In the genomic region with DNA sequence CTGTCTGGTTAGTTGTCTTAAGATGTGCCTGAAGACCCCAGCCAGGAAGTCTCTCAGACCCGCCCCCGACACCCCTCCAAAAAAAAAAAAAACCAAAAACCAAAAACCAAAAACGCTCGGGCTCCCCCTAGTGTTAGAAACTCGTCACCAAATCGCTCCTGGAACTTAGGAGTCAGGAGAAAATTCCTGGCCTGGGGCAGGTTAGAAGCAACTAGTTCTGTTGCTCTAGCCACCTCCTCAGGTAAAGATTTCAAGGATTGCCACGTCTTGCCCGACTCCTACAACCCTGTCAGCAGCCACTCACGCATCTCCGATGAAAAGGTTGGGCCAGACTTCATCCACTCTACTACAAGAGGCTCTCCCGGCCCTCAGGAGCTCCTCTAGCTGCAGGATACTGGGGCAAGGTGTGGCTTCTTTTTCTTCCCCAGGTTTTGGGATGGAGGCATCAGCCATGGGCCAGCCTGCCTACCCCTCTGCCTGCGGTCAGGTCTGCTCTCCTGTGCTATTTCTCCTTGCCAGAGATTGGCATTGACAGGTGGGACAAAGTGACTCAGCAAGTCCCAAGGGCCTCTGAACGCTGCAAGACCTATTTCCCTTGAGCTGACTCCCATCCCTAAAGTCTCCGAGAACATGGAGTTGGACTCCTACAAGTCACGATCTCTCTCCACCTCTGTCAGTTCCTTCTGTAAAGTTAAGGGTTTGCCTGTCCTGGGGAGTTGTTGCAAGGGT, we compare ENCODE assay signal across 8 mouse cellular contexts. TPM values are rescaled to one million over a fixed set of nuclear protein-coding genes. Genes with fewer than 3 reads are reported as not detected.
A peak's percentile ranks its signal among the peaks of the same experiment; 100 is the strongest.
DNase-seq lines count a peak whose midpoint lies in the region; ATAC-seq and TF ChIP-seq lines count a peak whose summit lies in the region.

No protein-coding gene starts in this region.

- no peak overlapping the region for H3K4me3 ChIP-seq in hindbrain, embryonic 11.5 days (ENCODE audit: low read depth, low read length)
- H3K4me3 ChIP-seq in hindbrain, embryonic 13.5 days, result no peak overlapping the region
- H3K4me3 ChIP-seq in lung, postnatal 0 days (ENCODE audit: low read depth, low read length), result no peak overlapping the region

- no peak overlapping the region for H3K4me2 ChIP-seq in hindbrain, embryonic 11.5 days (replicated peaks; ENCODE audit: low read depth, low read length)
- H3K4me2 ChIP-seq in hindbrain, embryonic 13.5 days, result no peak overlapping the region
- H3K4me2 ChIP-seq in lung, postnatal 0 days (replicated peaks; ENCODE audit: low read depth, low read length), result no peak overlapping the region

- TF ChIP-seq EP300 in lung, postnatal 0 days (IDR thresholded peaks at IDR 0.05), result no peak

- no peak overlapping the region for H3K27ac ChIP-seq in hindbrain, embryonic 11.5 days (ENCODE audit: low read depth, low read length)
- H3K27ac ChIP-seq in hindbrain, embryonic 13.5 days, result no peak overlapping the region
- no peak overlapping the region for H3K27ac ChIP-seq in lung, postnatal 0 days (ENCODE audit: low read length)

- no peak overlapping the region for H3K9ac ChIP-seq in hindbrain, embryonic 11.5 days (ENCODE audit: low read depth, low read length)
- no peak overlapping the region for H3K9ac ChIP-seq in hindbrain, embryonic 13.5 days
- H3K9ac ChIP-seq in lung, postnatal 0 days (replicated peaks; ENCODE audit: low read depth), result no peak overlapping the region

- H3K36me3 ChIP-seq in hindbrain, embryonic 11.5 days (ENCODE audit: control insufficient read depth, insufficient read depth, low read length), result no peaks in the 10 kb centered on the region
- no peaks in the 10 kb centered on the region for H3K36me3 ChIP-seq in hindbrain, embryonic 13.5 days
- H3K36me3 ChIP-seq in lung, postnatal 0 days (ENCODE audit: insufficient read depth, low read length), result no peaks in the 10 kb centered on the region

- no peak for ATAC-seq in hindbrain, embryonic 11.5 days (ENCODE audit: low FRiP score)
- no peak for ATAC-seq in hindbrain, embryonic 13.5 days (ENCODE audit: low FRiP score)
- no peak for ATAC-seq in lung, postnatal 0 days

- peak; percentile 65 for TF ChIP-seq CTCF in lung, postnatal 0 days (IDR thresholded peaks at IDR 0.05)

- WGBS in hindbrain, embryonic 11.5 days, result 41% methylated on average over 15 of the region's 15 CpGs
- 43% methylated on average over 15 of the region's 15 CpGs for WGBS in hindbrain, embryonic 13.5 days
- WGBS in lung, postnatal 0 days, result 34% methylated on average over 15 of the region's 15 CpGs

- DNase-seq in hindbrain, embryonic 11.5 days (ENCODE audit: low spot score), result peak; percentile 74
- peak; percentile 39 to 69 for DNase-seq in spleen, postnatal 10 days (ENCODE audit: low spot score in 2 of 2)
- DNase-seq in spleen, adult 12 weeks (ENCODE audit: low spot score), result no peak
- DNase-seq in adrenal gland, postnatal 25 days, result peak; percentile 56
- peak; percentile 44 to 51 for DNase-seq in gastrocnemius, adult 8-10 months (ENCODE audit: low spot score in 2 of 2)
- peak; percentile 49 for DNase-seq in lung, postnatal 0 days (ENCODE audit: low spot score)
- DNase-seq in natural killer cell, adult 2 months (ENCODE audit: low spot score in 2 of 2), result no peak

- H3K27me3 ChIP-seq in hindbrain, embryonic 11.5 days (ENCODE audit: control insufficient read depth, insufficient read depth, low read length), result no peaks in the 10 kb centered on the region
- H3K27me3 ChIP-seq in hindbrain, embryonic 13.5 days, result no peaks in the 10 kb centered on the region
- H3K27me3 ChIP-seq in lung, postnatal 0 days (replicated peaks; ENCODE audit: insufficient read depth, low read length), result 0 out of 2 replicates have a peak, but pooled peaks cover 3% of the 10 kb centered on the region

- H3K9me3 ChIP-seq in hindbrain, embryonic 11.5 days (ENCODE audit: control insufficient read depth, low read length), result no peaks in the 10 kb centered on the region
- H3K9me3 ChIP-seq in hindbrain, embryonic 13.5 days, result no peaks in the 10 kb centered on the region
- no peaks in the 10 kb centered on the region for H3K9me3 ChIP-seq in lung, postnatal 0 days (ENCODE audit: low read length)

- H3K4me1 ChIP-seq in hindbrain, embryonic 11.5 days (replicated peaks; ENCODE audit: control insufficient read depth, insufficient read depth, low read length), result no peaks in the 10 kb centered on the region
- peaks cover 20% of the 10 kb centered on the region for H3K4me1 ChIP-seq in hindbrain, embryonic 13.5 days (replicated peaks)
- H3K4me1 ChIP-seq in lung, postnatal 0 days (ENCODE audit: insufficient read depth, low read depth, low read length), result peaks cover 6% of the 10 kb centered on the region; the same call in 1 of the 2 replicates

RNA-seq across cellular contexts. Expression of a gene that starts 2.0 kb away (rescaled TPM):
- 15.6 and 19.9 TPM in 2 replicates for polyA plus RNA-seq in hindbrain, embryonic 11.5 days (2014; fragmentation: Nextera tagmentation; extraction: Ambion mirVana)
- polyA plus RNA-seq in hindbrain, embryonic 13.5 days (2015; fragmentation: Nextera tagmentation; extraction: Ambion mirVana), result 18.2 and 18.6 TPM in 2 replicates
- 45.5 and 48.1 TPM in 2 replicates for total RNA-seq in adrenal gland, postnatal 25 days (2021)
- total RNA-seq in gastrocnemius, adult 8-10 months (2022), result 10 to 100 TPM; 67.9 to 82.1 (median 78.9) TPM
- 7.1 and 8.1 TPM in 2 replicates for polyA plus RNA-seq in lung, postnatal 0 days (2015; fragmentation: Nextera tagmentation; extraction: Ambion mirVana)

RNA-seq across cellular contexts. Expression of a gene that starts 2.7 kb away (rescaled TPM):
- not detected in 2 replicates for polyA plus RNA-seq in hindbrain, embryonic 11.5 days (2014; fragmentation: Nextera tagmentation; extraction: Ambion mirVana)
- polyA plus RNA-seq in hindbrain, embryonic 13.5 days (2015; fragmentation: Nextera tagmentation; extraction: Ambion mirVana), result not detected in 2 replicates
- total RNA-seq in adrenal gland, postnatal 25 days (2021), result not detected in 2 replicates
- total RNA-seq in gastrocnemius, adult 8-10 months (2022), result 100 to 1,000 TPM; 220 to 268 (median 238) TPM
- 0.20 and 0.29 TPM in 2 replicates for polyA plus RNA-seq in lung, postnatal 0 days (2015; fragmentation: Nextera tagmentation; extraction: Ambion mirVana)

RNA-seq across cellular contexts. Expression of a gene that starts 33.9 kb away (rescaled TPM):
- polyA plus RNA-seq in hindbrain, embryonic 11.5 days (2014; fragmentation: Nextera tagmentation; extraction: Ambion mirVana), result 0.13 TPM in 1 of 2 replicates, not detected in the other
- 0.14 TPM in 1 of 2 replicates, not detected in the other for polyA plus RNA-seq in hindbrain, embryonic 13.5 days (2015; fragmentation: Nextera tagmentation; extraction: Ambion mirVana)
- 0.76 TPM in 1 of 2 replicates, not detected in the other for total RNA-seq in adrenal gland, postnatal 25 days (2021)
- total RNA-seq in gastrocnemius, adult 8-10 months (2022), result 10 to 100 TPM; 23.7 to 47.1 (median 35.0) TPM
- 0.16 and 0.24 TPM in 2 replicates for polyA plus RNA-seq in lung, postnatal 0 days (2015; fragmentation: Nextera tagmentation; extraction: Ambion mirVana)

Comparison
In these comparisons a context has a peak if more than half of its experiments do, and no peak if none do; other contexts are left out.
1. DNase-seq: peak in hindbrain, embryonic 11.5 days (single experiment), spleen, postnatal 10 days (2 of 2), adrenal gland, postnatal 25 days (single experiment), gastrocnemius, adult 8-10 months (2 of 2) and lung, postnatal 0 days (single experiment); none in spleen, adult 12 weeks (single experiment) and natural killer cell, adult 2 months (0 of 2).